Mouse (Mus musculus): ENCODE measurements around the gene Ip6k1.
"Not testable (repeated sequence)": the region's sequence is repeated elsewhere in the genome, so short reads cannot be mapped to it uniquely, and the experiment has no call there.

Ip6k1 gene

GRCm38 (mm10) chr9:107982681-107983346 is 19.5 kb upstream of the Ip6k1 start, which contains the start of gene Gm20661:
Gene Gm20661, plus strand, starts transcription at chr9:107983058.
- DNase-seq (ENCODE audit: low spot score in 2 of 2): peak; percentile 68 to 83

GRCm38 (mm10) chr9:107983421-107983890 is 18.8 kb upstream of the Ip6k1 start:
- peak in 1 of 2 experiments; percentile 67 for DNase-seq (ENCODE audit: low spot score in 2 of 2)

- DNase-seq (ENCODE audit: low spot score in 2 of 2): peak; percentile 49 to 62
Measured at GRCm38 (mm10) chr9:107984052-107984753, 18.1 kb upstream of the Ip6k1 start.

GRCm38 (mm10) chr9:107984754-107985055 is 17.6 kb upstream of the Ip6k1 start:
- peak in 1 of 2 experiments; percentile 58 for DNase-seq (ENCODE audit: low spot score in 2 of 2)

GRCm38 (mm10) chr9:107985131-107986119 is 16.9 kb upstream of the Ip6k1 start, which contains the start of gene Inka1:
Gene Inka1, minus strand, starts transcription at chr9:107985879.
- peak; percentile 94 to 97 for DNase-seq (ENCODE audit: low spot score in 2 of 2)

- DNase-seq (ENCODE audit: low spot score in 2 of 2): peak; percentile 71 to 85
Measured at GRCm38 (mm10) chr9:107986376-107986775, 15.9 kb upstream of the Ip6k1 start.

GRCm38 (mm10) chr9:107987950-107988349 is 14.4 kb upstream of the Ip6k1 start:
- DNase-seq (ENCODE audit: low spot score in 2 of 2): no peak

GRCm38 (mm10) chr9:107992197-107992596 is 10.1 kb upstream of the Ip6k1 start, which contains the start of gene Cdhr4:
Gene Cdhr4, plus strand, starts transcription at chr9:107992497.
- DNase-seq (ENCODE audit: low spot score in 2 of 2): no peak

- DNase-seq (ENCODE audit: low spot score in 2 of 2): no peak
Measured at GRCm38 (mm10) chr9:107993013-107993412, 9.3 kb upstream of the Ip6k1 start.

GRCm38 (mm10) chr9:107994464-107994863 is 7.8 kb upstream of the Ip6k1 start:
- no peak for DNase-seq (ENCODE audit: low spot score in 2 of 2)

- no peak for DNase-seq (ENCODE audit: low spot score in 2 of 2)
Measured at GRCm38 (mm10) chr9:107995513-107995912, 6.8 kb upstream of the Ip6k1 start.

- no peak for DNase-seq (ENCODE audit: low spot score in 2 of 2)
Measured at GRCm38 (mm10) chr9:107996049-107996448, 6.3 kb upstream of the Ip6k1 start, which contains the start of gene Gm20662. Gene Gm20662, plus strand, starts transcription at chr9:107996349.

- peak in 1 of 2 experiments; percentile 66 for DNase-seq (ENCODE audit: low spot score in 2 of 2)
Measured at GRCm38 (mm10) chr9:108002778-108003530, 653 bp downstream of the Ip6k1 start.

- DNase-seq (ENCODE audit: low spot score in 2 of 2): peak; percentile 50 to 58
Measured at GRCm38 (mm10) chr9:108003531-108003890, 1.2 kb downstream of the Ip6k1 start.

- DNase-seq (ENCODE audit: low spot score in 2 of 2): no peak
Measured at GRCm38 (mm10) chr9:108008041-108008440, 5.7 kb downstream of the Ip6k1 start.

GRCm38 (mm10) chr9:108010385-108010784 is 8.1 kb downstream of the Ip6k1 start:
- DNase-seq (ENCODE audit: low spot score in 2 of 2): no peak

GRCm38 (mm10) chr9:108013577-108013976 is 11.3 kb downstream of the Ip6k1 start:
- DNase-seq (ENCODE audit: low spot score in 2 of 2): not testable (repeated sequence)

- no peak for DNase-seq (ENCODE audit: low spot score in 2 of 2)
Measured at GRCm38 (mm10) chr9:108017127-108017526, 14.8 kb downstream of the Ip6k1 start.

- DNase-seq (ENCODE audit: low spot score in 2 of 2): no peak
Measured at GRCm38 (mm10) chr9:108020741-108021140, 18.4 kb downstream of the Ip6k1 start.

- no peak for DNase-seq (ENCODE audit: low spot score in 2 of 2)
Measured at GRCm38 (mm10) chr9:108023216-108023615, 20.9 kb downstream of the Ip6k1 start.

GRCm38 (mm10) chr9:108026584-108026983 is 24.3 kb downstream of the Ip6k1 start:
- DNase-seq (ENCODE audit: low spot score in 2 of 2): no peak

Measured in spleen, postnatal 10 days (tissue).